Mouse (Mus musculus): ENCODE data around the gene Gm21974.

DNA sequence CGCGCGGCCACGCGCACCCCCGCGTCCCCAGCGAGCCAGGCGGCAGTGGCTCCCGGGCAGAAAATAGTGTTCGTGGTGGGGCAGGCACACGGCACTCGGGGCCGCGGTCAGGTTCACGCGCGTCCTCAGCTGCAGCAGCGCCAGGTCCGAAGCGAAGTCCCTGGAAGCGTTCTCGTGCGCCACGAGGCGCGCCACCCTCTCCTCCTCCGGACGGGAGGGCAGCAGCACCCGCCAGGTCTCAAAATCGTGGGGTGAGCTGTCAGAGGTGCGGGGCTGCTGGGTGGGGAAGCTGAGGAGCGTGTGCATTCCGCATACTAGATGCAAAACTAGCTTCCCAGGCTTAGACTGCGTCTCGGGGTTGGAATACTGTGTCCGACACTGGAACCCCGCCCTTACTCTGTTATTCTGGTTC is 40.5 kb upstream of the Gm21974 start:
- TF ChIP-seq CTCF (IDR thresholded peaks at IDR 0.05; ENCODE audit: borderline replicate concordance, control insufficient read depth, extremely low read depth, insufficient read depth, low read length, poor library complexity), result no peak; the same call in 1 of the 2 replicates
- TF ChIP-seq POLR2A (IDR thresholded peaks at IDR 0.05; ENCODE audit: control insufficient read depth, extremely low read depth, insufficient read depth, low read length, poor library complexity), result no peak

Data from thymus, adult 2 months (tissue).